Mouse (Mus musculus): ENCODE measurements around the gene Dnmt3c. TPM values are rescaled to one million over a fixed set of nuclear protein-coding genes. Genes with fewer than 3 reads are reported as not detected.

The Dnmt3c gene
- polyA plus RNA-seq, 1 experiment = not detected

- Histone ChIP-seq H3K27ac (ENCODE audit: control insufficient read depth, insufficient read depth, low read length) (no peak overlapping the region), H3K4me1 (replicated peaks; ENCODE audit: control insufficient read depth, insufficient read depth, low read length) (no peaks in the 10 kb centered on the region), H3K36me3 (ENCODE audit: control insufficient read depth, insufficient read depth, low read length) (peaks cover 56% of the 10 kb centered on the region), H3K27me3 (ENCODE audit: control insufficient read depth, insufficient read depth, low read length) (no peaks in the 10 kb centered on the region), H3K4me3 (ENCODE audit: control insufficient read depth, insufficient read depth, low read length) (no peak overlapping the region)
- WGBS = 96% methylated on average over 6 of the region's 6 CpGs
- TF ChIP-seq CTCF (IDR thresholded peaks at IDR 0.05; ENCODE audit: borderline replicate concordance, control insufficient read depth, extremely low read depth, insufficient read depth, low read length, poor library complexity) = no peak
- TF ChIP-seq POLR2A (IDR thresholded peaks at IDR 0.05; ENCODE audit: control insufficient read depth, extremely low read depth, insufficient read depth, low read length, poor library complexity) = no peak
- DNase-seq = no peak
Observed at GRCm38 (mm10) chr2:153767484-153767883, 71.0 kb downstream of the Dnmt3c start.

GRCm38 (mm10) chr2:153768881-153769280 lies 72.4 kb downstream of the Dnmt3c start:
- TF ChIP-seq CTCF (IDR thresholded peaks at IDR 0.05; ENCODE audit: borderline replicate concordance, control insufficient read depth, extremely low read depth, insufficient read depth, low read length, poor library complexity) = no peak
- no peak for TF ChIP-seq POLR2A (IDR thresholded peaks at IDR 0.05; ENCODE audit: control insufficient read depth, extremely low read depth, insufficient read depth, low read length, poor library complexity)
- Histone ChIP-seq H3K4me1 (replicated peaks; ENCODE audit: control insufficient read depth, insufficient read depth, low read length) (no peaks in the 10 kb centered on the region), H3K27ac (ENCODE audit: control insufficient read depth, insufficient read depth, low read length) (no peak overlapping the region), H3K27me3 (ENCODE audit: control insufficient read depth, insufficient read depth, low read length) (no peaks in the 10 kb centered on the region), H3K4me3 (ENCODE audit: control insufficient read depth, insufficient read depth, low read length) (no peak overlapping the region), H3K36me3 (ENCODE audit: control insufficient read depth, insufficient read depth, low read length) (peaks cover 46% of the 10 kb centered on the region)
- 93% methylated on average over 2 of the region's 2 CpGs for WGBS
- DNase-seq = no peak

- TF ChIP-seq POLR2A (IDR thresholded peaks at IDR 0.05; ENCODE audit: control insufficient read depth, extremely low read depth, insufficient read depth, low read length, poor library complexity) = no peak
- TF ChIP-seq CTCF (IDR thresholded peaks at IDR 0.05; ENCODE audit: borderline replicate concordance, control insufficient read depth, extremely low read depth, insufficient read depth, low read length, poor library complexity) = no peak
- WGBS = 98% methylated on average over 4 of the region's 4 CpGs
- Histone ChIP-seq H3K4me3 (ENCODE audit: control insufficient read depth, insufficient read depth, low read length) (no peak overlapping the region), H3K27me3 (ENCODE audit: control insufficient read depth, insufficient read depth, low read length) (no peaks in the 10 kb centered on the region), H3K36me3 (ENCODE audit: control insufficient read depth, insufficient read depth, low read length) (peaks cover 6% of the 10 kb centered on the region), H3K4me1 (replicated peaks; ENCODE audit: control insufficient read depth, insufficient read depth, low read length) (no peaks in the 10 kb centered on the region), H3K27ac (ENCODE audit: control insufficient read depth, insufficient read depth, low read length) (no peak overlapping the region)
- DNase-seq = no peak
Observed at GRCm38 (mm10) chr2:153772950-153773349, 76.5 kb downstream of the Dnmt3c start.

GRCm38 (mm10) chr2:153775472-153775871 lies 79.0 kb downstream of the Dnmt3c start:
- Histone ChIP-seq H3K4me1 (replicated peaks; ENCODE audit: control insufficient read depth, insufficient read depth, low read length) (peaks cover 17% of the 10 kb centered on the region), H3K36me3 (ENCODE audit: control insufficient read depth, insufficient read depth, low read length) (no peaks in the 10 kb centered on the region; the same call in none of the 2 replicates), H3K4me3 (ENCODE audit: control insufficient read depth, insufficient read depth, low read length) (no peak overlapping the region), H3K27me3 (ENCODE audit: control insufficient read depth, insufficient read depth, low read length) (no peaks in the 10 kb centered on the region), H3K27ac (ENCODE audit: control insufficient read depth, insufficient read depth, low read length) (no peak overlapping the region)
- TF ChIP-seq CTCF (IDR thresholded peaks at IDR 0.05; ENCODE audit: borderline replicate concordance, control insufficient read depth, extremely low read depth, insufficient read depth, low read length, poor library complexity) (no peak), POLR2A (IDR thresholded peaks at IDR 0.05; ENCODE audit: control insufficient read depth, extremely low read depth, insufficient read depth, low read length, poor library complexity) (no peak)
- DNase-seq = no peak
- WGBS = 95% methylated on average over 4 of the region's 4 CpGs

- Histone ChIP-seq H3K27me3 (ENCODE audit: control insufficient read depth, insufficient read depth, low read length) (no peaks in the 10 kb centered on the region), H3K36me3 (ENCODE audit: control insufficient read depth, insufficient read depth, low read length) (no peaks in the 10 kb centered on the region), H3K27ac (ENCODE audit: control insufficient read depth, insufficient read depth, low read length) (peak overlapping the region; percentile 97), H3K4me3 (ENCODE audit: control insufficient read depth, insufficient read depth, low read length) (peak overlapping the region; percentile 48), H3K4me1 (replicated peaks; ENCODE audit: control insufficient read depth, insufficient read depth, low read length) (peaks cover 25% of the 10 kb centered on the region)
- peak; percentile 92 for DNase-seq
- TF ChIP-seq CTCF (IDR thresholded peaks at IDR 0.05; ENCODE audit: borderline replicate concordance, control insufficient read depth, extremely low read depth, insufficient read depth, low read length, poor library complexity) (no peak), POLR2A (IDR thresholded peaks at IDR 0.05; ENCODE audit: control insufficient read depth, extremely low read depth, insufficient read depth, low read length, poor library complexity) (0 out of 2 replicates have a peak, but pooled peaks have one; percentile 30)
- WGBS = 11% methylated on average over 24 of the region's 24 CpGs
Observed at GRCm38 (mm10) chr2:153778638-153779362, 82.3 kb downstream of the Dnmt3c start.

Other genes starting within 250 kb of the Dnmt3c start
- gene 4930404H24Rik, start 203.9 kb upstream of the Dnmt3c start, polyA plus RNA-seq (2012; rRNA removed) = not detected in 2 replicates
- gene Nol4l, start 166.7 kb upstream of the Dnmt3c start, polyA plus RNA-seq (2012; rRNA removed) = 4.2 and 4.4 TPM in 2 replicates
- gene Commd7, start 63.9 kb upstream of the Dnmt3c start, polyA plus RNA-seq (2012; rRNA removed) = 22.0 and 22.4 TPM in 2 replicates
- 4.4 and 4.7 TPM in 2 replicates for gene Dnmt3b, start 47.2 kb upstream of the Dnmt3c start, polyA plus RNA-seq (2012; rRNA removed)
- 14.6 and 15.5 TPM in 2 replicates for gene Mapre1, start 44.6 kb downstream of the Dnmt3c start, polyA plus RNA-seq (2012; rRNA removed)
- 1.8 and 1.9 TPM in 2 replicates for gene Efcab8, start 83.3 kb downstream of the Dnmt3c start, polyA plus RNA-seq (2012; rRNA removed)
- gene Sun5, start 174.4 kb downstream of the Dnmt3c start, polyA plus RNA-seq (2012; rRNA removed) = not detected in 2 replicates
- gene Bpifb2, start 178.4 kb downstream of the Dnmt3c start, polyA plus RNA-seq (2012; rRNA removed) = 0.71 and 0.73 TPM in 2 replicates
- gene Bpifb6, start 203.7 kb downstream of the Dnmt3c start, polyA plus RNA-seq (2012; rRNA removed) = 0.23 and 0.27 TPM in 2 replicates
- gene Bpifb3, start 221.6 kb downstream of the Dnmt3c start, polyA plus RNA-seq (2012; rRNA removed) = 0.59 and 0.89 TPM in 2 replicates
- 0.13 and 0.29 TPM in 2 replicates for gene Bpifb4, start 241.6 kb downstream of the Dnmt3c start, polyA plus RNA-seq (2012; rRNA removed)